Mouse (Mus musculus) adrenal gland, postnatal 36 days (tissue): Measurements from ENCODE around the gene Pkm. TPM values are rescaled to one million over a fixed set of nuclear protein-coding genes. Genes with fewer than 3 reads are reported as not detected.

Experiments
- DNase-seq, 2 experiments: peaks; one replicate each; pipeline ENCODE4 v3.0.0; 2021; ENCODE audit warnings: mixed read lengths in 1 of 2
- long read RNA-seq, 2 experiments: library from polyadenylated mRNA; stranded (forward); transcript quantifications; one replicate each; pipeline ENCODE4 v2.0.0; 2021; ENCODE audit warnings: borderline sequencing depth in 2 of 2
- total RNA-seq, 2 experiments: library from RNA; stranded (reverse); gene quantifications; 2 replicates each; pipeline ENCODE4 v1.2.3; 2021

Gene Pkm
- total RNA-seq, result 100 to 1,000 TPM; 749 to 846 TPM
- long read RNA-seq, experiment 1, transcript Pkm-202 (11 exons, 2,041 nt), result minor isoform, 296 of 1,623 reads
- long read RNA-seq, experiment 1, transcript Pkm-201 (11 exons, 2,432 nt), result major isoform, 1,100 of 1,623 reads
- long read RNA-seq, experiment 1, partial matches to known transcripts, result 152 of 1,623 reads
- long read RNA-seq, experiment 1, other reads (novel, unspliced or antisense), result 75 of 1,623 reads
- long read RNA-seq, experiment 2, transcript Pkm-202 (11 exons, 2,041 nt), result minor isoform, 175 of 656 reads
- long read RNA-seq, experiment 2, transcript Pkm-201 (11 exons, 2,432 nt), result major isoform, 380 of 656 reads
- long read RNA-seq, experiment 2, partial matches to known transcripts, result 65 of 656 reads
- long read RNA-seq, experiment 2, other reads (novel, unspliced or antisense), result 36 of 656 reads

DNA sequence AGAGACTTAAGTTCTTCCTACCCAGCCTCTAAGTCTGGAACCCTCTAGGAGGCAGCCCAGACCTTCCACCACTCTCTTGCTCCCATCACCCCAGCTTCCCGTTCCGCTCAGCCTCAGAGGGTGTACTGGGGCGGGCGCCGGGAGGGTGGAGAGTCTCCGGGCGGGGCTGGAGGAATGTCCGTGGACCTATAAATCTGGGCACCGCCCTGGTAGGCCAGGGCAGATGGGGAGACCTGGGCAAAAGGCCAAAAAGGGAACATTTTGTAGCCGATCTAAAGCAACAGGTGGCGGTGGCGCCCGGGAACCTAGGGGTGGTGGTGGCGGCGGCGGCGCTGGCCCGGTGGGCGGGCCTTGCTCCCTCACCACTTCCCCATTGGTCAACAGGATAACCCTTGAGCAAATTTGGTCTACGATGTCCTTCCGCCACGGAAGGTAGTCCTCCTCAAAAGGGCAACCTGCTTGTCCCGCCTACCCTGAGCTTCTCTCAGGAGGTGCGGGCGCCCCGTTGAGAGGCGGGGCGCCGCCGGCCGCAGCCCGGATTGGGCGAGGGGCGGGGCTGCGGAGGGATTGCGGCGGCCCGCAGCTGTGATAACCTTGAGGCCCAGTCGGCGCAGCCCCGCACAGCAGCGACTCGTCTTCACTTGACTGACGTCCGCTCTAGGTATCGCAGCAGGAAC is at the start of gene Pkm:
Pkm (plus strand) TSS at position 411 of the 677 bp plus-strand sequence.
- peak; percentile 96 for DNase-seq

DNA sequence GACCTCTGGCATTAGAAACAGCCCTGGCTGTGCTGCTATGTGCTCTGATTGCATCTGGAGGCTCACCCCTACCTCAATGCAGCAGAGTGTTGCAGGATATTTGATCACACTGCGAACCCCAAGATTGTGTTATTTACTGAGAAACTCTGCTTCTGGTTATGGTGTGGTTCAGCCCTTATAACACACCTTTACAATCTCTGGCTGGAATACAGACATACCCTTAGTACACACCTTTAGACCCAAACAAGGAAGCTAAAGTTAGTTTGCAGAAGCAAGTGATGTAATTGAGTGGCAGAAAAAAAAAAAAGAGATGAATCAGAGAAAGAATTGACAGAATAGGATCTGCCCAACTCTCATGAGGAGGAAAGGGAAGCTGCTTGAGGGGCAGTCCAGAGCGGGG is 45.2 kb upstream of the Pkm start:
- no peak for DNase-seq

- DNase-seq, result no peak
These were observed 40.4 kb upstream of the Pkm start for GRCm38 (mm10) chr9:59615797-59616196.

DNA sequence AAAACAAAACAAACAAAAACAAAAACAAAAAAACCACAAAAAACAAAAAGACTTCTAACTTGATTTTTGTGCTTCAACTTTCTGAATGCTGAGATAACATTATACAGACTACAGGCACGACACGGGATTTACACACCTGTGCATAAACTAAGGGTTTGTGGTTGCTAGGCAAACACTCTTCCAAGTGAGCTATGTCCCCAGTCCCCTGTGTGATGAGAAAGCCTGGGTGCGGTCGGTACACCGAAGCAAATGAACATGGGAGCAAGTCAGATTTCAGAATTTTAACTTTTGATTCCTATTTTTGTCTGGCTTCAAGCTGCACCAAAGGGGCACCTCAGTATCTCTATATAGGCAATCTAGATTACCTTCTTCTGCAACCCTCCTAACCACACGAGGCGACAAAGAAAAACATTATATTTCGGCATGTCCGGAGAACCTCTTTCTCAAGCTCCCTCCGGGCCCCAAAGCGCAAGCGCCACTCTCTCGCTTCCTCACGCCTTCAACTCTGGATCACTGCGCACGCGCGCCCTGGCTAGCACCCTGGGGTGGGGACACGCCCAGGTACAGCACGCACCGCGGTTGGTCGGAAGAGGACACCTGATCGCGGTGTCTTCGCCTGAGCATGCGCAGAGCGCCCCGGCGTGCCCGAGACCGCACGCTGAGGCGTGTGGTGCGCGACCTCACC is 39.4 kb upstream of the Pkm start, which contains the start of gene Parp6:
Parp6 (plus strand) TSS at position 663 of the 685 bp plus-strand sequence.
- DNase-seq, result peak; percentile 100

DNA sequence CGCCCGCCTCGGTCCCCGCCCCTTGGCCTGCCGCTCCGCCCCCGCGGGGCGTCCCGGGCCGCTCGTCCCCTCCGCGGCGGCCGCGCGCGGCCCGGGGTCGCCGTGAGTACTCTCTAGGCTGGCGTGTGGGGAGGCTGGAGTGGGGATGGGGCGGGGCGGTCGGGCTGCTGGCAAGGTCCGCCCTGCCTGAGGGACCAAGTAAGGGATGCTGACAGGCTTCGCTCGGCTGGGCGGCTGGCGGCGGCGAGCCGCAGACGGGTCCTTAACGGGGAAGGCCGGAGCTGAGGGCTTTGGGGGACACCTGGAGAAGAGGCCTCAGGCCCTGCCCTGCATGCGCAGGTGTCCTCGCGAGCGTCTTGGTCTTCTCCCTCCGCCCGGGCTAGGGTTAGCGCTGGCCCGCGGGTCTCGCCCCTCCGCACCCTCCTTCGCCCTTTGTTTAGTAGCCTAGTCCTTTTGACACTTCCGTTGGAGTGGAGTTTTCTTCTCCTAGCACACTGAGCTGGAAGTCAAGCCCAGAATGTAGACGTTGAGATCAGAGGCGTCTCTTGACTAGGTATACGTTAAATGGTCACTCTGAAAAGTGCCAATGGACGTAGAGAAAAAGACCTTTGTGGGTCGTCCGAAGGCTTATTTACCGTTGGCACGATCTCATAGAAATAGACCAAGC is 38.7 kb upstream of the Pkm start:
- no peak for DNase-seq

DNA sequence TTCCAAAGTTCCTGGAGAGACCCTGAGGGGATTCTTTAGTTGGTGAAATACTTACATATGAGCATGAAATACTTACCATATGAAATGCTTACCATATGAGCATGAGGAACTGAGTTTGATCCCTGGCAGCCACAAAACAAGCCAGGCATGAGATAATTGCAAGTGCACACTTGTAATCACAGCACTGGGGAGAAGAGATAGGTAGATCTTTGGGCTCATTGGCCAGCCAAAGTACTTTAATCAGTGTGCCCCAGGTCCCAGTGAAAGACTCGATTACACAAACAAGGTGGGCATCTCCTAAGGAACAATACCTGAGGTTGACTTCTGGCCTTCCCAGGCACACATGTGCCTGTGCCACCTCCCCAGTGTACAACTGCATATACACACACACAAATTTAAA is 17.8 kb upstream of the Pkm start:
- no peak for DNase-seq

- no peak for DNase-seq
These were observed 16.2 kb upstream of the Pkm start for GRCm38 (mm10) chr9:59639936-59640335.

GRCm38 (mm10) chr9:59641320-59641719 is 14.8 kb upstream of the Pkm start:
- DNase-seq, result no peak

DNA sequence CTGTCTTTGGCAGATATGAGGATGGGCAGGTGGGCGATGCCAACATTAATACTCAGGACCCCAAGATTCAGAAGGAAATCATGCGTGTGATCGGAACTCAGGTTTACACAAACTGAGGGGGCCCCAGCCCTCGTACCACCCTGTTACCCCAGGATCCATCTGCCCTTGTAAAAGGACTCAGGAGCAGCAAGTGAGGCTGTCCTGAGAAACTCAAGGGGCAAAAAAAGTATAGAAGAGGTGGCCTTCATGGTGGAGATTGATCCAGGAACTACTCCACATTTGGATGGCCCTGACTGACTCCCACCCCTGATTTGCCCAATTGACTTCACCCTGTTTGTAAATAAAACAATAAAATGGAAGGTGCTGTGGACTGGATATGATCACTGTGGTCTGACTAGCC is 6.3 kb upstream of the Pkm start:
- no peak for DNase-seq

- peak; percentile 69 to 79 for DNase-seq
These were observed 2.8 kb upstream of the Pkm start for GRCm38 (mm10) chr9:59653371-59653770.

DNA sequence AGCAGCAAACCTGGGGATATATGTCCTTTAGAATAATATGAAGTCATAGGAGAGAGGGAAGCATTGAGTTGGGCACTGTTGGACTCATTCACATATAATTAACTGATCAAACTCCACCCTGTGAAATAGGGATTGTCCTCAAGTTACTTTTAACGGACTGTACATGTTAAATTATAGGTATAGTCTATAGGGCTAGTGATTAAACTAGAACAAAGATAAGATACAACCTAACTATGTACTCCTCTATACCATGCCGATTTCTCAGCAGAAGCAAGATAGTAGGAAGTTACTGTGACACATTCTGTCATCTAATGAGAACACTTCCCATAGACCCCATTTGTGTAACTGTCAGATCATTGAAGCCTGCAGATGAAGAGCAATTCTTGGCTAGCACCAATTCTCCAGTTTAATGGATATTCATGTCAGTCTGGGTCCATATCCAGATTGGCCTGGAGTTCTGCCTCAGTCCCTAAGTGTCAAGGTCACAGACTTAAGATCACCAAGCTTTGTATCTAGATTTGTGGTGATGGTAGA is 1.7 kb upstream of the Pkm start:
- DNase-seq, result no peak

- DNase-seq, result peak; percentile 73 to 87
These were observed 758 bp downstream of the Pkm start for GRCm38 (mm10) chr9:59656635-59657617.

GRCm38 (mm10) chr9:59658146-59658545 is 2.0 kb downstream of the Pkm start:
- no peak for DNase-seq

- peak; percentile 79 to 86 for DNase-seq
These were observed 3.2 kb downstream of the Pkm start for GRCm38 (mm10) chr9:59659036-59660026.

DNA sequence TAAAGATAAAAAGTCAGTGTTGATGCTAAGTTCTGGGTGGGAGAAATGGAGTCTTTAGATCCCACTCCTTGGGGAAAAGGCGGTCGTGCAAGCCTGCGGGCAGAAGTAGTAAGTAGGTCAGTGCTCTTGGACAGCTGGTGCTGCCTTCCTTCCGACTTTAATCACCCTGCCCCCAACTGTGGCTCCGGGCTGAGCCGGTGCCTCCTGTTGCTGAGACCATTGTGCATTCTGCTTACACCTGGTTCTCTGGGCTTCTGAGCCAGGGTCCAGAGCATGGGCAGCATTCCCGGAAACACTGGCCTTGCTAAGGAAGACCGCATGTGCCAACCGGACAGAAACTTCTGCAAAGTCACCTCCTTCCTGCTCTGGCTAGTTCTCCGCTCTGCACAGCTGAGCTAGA is 4.3 kb downstream of the Pkm start:
- DNase-seq, result peak; percentile 60 to 70

DNA sequence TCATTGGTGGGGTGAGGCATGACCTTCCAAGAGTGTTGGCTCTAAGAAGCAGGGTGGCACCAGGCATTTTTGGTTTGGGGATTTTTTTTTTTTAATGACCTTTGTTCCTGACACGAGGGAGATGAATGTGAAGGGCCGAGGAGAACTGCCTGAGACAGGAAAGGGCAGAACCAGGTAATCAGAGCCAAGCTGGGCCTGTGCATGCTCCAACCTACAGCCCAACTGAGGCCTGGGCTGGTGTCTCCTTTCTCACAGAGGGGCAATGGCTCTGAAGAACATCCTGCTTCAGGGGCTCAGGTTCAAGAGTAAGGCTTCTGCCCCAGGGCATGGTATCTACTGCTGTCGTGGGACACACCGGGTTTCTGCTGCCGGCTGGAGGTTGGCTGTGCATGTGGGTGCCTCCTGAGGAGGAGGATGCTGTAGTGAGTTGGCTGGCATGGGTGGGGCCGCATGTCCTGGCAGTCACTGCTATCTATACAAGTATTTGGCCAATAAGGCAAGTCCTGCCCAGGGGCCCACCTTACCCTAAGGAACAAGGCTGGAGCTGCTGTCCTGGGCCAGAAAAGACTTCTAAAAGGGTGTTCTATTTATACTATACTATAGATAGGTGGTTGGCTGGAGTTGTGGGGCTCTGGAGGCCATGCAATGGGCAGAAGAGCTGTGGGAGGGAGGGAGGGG is 5.3 kb downstream of the Pkm start:
- no peak for DNase-seq

GRCm38 (mm10) chr9:59663226-59663625 is 7.1 kb downstream of the Pkm start:
- DNase-seq, result no peak

DNA sequence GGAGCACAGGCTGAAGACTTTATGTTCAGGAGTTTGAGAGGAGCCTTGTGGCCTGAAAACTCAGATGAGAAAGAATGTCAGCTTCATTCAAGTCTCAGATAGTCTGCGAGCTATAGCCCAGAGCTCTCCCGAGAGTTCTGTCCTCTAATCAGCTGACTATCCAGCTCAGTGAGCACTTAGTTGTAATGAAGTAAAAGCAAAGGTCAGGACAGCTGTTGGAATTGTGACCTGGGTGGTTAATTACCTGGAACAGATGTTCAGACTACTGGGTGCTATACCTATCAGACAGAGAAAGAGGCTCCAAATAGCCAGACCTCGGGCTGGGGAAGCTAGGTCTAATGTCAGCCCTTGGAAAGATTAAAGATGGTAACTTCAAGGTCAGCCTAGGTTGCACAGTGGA is 7.8 kb downstream of the Pkm start:
- no peak for DNase-seq
